Mouse (Mus musculus) layer of hippocampus, adult 11-12 months (tissue): ENCODE measurements around the gene Zfp558.
"Not testable (repeated sequence)": the region's sequence is repeated elsewhere in the genome, so short reads cannot be mapped to it uniquely, and the experiment has no call there.

Source experiments
- DNase-seq: peaks from one replicate; pipeline ENCODE4 v3.0.0; 2022; ENCODE audit warnings: low spot score

The Zfp558 gene

DNA sequence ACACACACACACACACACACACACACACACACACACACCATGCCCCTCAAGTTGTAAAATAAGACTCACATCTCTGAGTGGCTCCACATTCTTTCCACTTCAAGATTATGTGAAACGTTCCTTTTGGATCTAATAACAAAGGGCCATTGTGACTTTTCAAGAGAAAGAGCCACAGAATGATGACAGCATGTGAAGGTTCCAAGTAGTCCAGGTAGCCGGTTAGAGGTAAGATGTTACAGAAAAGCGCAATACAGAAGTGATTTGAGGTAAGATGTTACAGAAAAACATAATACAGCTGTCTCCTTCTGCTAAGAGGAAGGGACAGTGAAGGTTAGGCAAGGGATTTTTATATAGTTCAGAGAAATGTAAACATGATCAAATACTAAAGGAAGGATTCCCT is at the start of gene Zfp558, which contains the start of gene Mbd3l1:
Zfp558 (minus strand) TSS at position 101 of the 400 bp plus-strand sequence.
Mbd3l1 (plus strand) TSS at position 192 of the 400 bp plus-strand sequence.
- DNase-seq: no peak

DNA sequence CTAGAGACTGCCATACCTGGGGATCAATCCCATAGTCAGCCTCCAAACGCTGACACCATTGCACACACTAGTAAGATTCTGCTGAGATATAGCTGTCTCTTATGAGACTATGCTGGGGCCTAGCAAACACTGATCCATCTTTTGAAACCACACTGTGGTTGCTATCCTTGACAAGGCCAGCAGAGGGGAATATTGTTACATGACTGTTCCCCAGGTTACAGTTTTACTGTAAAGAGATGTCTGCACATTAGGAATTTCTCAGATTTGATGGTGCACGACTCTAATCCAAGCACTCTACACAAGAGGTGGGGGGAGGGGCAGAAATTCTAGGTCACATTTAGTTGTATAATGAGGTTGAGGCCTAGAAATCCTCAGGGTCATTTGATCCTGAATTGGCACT is 30.0 kb upstream of the Zfp558 start:
- DNase-seq: peak; percentile 2

DNA sequence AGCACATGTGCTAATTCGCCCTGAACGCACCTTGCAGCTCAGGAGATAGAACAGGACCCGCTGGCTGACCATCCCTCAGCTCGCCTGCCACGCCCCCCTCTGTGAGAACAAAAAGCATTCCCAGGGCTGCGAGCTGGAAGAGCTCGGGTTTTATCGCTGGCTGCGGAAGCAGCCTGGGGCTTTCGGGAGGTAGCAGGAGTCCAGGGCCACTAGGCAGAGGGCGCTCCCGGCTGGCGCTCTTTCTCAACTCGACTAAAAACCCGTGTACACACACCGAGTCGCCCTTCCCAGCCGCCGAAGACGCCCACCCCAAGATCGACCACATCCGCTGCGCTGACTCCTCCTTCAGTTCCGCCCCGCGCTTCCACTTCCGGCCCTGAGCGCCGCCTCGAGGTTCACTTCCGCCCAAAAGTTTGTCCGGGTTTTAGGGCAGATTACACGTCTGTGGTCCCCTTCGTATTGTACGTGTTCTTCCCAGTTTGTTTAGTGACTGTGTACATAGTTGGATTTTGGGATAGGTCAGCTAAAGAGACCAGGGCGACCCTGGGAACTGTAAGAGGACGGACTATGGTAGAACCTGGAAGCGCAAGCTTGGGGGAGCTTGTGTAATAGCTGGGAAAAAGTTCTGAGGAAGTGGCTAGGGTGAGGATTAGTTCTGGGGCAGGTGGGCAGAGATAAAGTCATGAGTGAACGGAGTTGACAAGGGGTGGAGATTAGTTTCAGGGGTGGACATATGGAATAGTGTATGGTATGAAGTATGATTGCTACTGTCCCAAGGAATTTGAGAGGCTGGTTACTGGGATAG is 4.5 kb downstream of the Zfp558 start:
- peak; percentile 69 for DNase-seq

DNA sequence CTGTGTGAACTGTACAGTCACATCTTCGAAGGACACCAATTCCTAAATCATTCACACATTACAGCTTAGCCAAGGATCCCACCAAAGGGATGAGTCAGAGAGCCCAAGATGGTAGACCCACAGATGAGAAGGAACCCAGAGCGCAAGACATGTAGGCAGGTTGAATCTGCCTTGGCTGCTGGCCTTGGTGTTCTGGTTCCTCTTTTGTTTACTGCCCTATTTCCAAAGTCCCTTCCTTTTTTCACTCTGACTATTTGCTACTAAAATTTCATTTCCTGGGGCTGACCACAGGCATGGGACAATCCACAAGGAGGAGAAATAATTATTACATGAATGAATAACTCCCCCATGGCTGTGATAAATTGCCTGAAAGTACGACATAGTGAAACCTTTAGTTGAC is 10.1 kb downstream of the Zfp558 start:
- no peak for DNase-seq

DNA sequence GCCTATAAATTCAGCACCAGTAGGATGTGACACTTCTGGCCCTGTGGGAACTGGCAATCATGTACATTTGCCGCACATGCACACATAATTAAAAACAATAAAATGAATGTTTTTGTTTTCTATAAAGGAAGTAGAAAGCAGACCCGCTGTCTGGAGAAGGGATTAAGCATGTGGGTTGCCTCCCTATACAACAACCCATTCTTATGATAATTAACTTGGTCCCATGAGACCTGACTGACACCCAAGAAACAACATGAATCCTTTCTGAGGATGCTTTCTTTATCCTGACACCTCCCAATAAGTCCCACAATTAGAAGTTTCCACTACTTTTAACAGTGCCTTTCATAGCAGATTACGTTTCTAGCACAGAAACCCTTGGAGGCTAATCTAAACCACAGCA is 10.7 kb downstream of the Zfp558 start:
- DNase-seq: no peak

DNA sequence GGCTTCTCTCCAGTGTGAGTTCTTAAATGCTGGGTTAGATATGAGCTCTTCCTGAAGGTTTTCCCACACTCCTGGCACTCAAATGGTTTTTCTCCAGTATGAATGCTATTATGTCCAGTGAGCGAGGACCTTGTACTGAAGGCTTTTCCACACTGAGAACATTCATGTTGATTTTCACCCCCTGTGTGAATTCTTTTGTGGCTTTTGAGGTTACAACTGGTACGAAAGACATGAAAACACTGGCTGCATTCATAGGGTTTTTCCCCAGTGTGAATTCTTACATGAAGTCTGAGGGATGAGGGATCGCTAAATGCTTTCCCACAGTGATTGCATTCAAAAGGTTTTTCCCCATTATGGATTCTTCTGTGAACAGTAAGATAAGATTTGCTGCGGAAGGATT is 21.5 kb downstream of the Zfp558 start:
- no peak for DNase-seq

DNA sequence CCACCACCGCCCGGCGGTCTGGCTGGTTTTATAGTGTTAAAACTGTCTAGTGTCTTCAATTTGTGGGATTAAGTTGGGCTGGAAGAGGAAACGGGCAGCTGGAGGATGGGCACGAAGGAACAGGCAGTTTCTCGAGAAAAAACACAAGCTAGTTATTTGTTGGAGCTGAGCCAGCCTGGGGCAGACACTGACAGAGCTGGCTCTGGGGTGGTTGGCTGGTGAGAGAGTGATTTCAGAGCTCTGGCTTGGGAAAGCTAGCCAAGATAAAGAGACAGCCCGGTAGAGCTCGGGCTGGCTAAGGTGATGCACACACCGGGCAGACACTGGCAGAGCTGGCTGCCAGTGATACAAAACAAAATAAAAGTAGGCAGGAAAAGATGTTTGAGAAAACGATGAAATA is 46.4 kb downstream of the Zfp558 start:
- peak; percentile 3 for DNase-seq

DNA sequence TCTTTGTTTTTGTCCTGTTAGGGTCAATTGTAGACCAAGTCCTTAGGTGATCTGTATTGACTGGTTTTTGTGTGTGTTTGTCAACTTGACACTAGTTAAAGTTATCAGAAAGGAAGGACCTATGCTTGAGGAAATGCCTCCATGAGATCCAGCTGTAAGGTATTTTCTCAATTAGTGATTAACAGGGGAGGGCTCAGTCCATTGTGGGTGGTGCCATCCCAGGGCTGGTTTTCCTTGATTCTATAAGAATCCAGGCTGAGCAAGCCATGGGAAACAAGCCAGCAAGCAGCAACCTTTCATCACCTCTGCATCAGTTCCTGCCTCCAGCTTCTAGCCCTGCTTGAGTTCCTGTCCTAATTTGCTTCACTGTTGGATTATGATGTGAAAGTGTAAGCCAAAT is 47.7 kb downstream of the Zfp558 start, which contains the start of gene Mbd3l2:
Mbd3l2 (plus strand) TSS at position 301 of the 400 bp plus-strand sequence.
- no peak for DNase-seq

DNA sequence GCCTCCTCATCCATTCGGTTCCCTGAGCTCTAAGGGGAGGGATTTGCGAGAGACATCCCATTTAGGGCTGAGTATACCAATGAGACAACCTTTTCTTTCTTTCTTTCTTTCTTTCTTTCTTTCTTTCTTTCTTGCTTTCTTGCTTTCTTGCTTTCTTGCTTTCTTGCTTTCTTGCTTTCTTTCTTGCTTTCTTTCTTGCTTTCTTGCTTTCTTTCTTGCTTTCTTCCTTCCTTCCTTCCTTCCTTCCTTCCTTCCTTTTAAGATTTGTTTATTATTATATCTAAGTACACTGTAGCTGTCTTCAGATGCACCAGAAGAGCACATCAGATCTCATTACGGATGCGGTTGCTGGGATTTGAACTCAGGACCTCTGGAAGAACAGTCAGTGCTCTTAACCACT is 65.7 kb downstream of the Zfp558 start:
- not testable (repeated sequence) for DNase-seq
